Mouse (Mus musculus) CD4-positive, CD25-positive, alpha-beta regulatory T cell (primary cell): ENCODE data around the gene Vmn1r158. TPM values are rescaled to one million over a fixed set of nuclear protein-coding genes. Genes with fewer than 3 reads are reported as not detected.

Experiments used
- polyA plus RNA-seq: library from polyadenylated mRNA; unstranded; fragments of 100-300 nt; shearing (Covaris generic); gene quantifications from one replicate; pipeline ENCODE4 v1.2.1, GENCODE M21; 2017

Vmn1r158 gene
- not detected for polyA plus RNA-seq

GRCm38 (mm10) chr7:22790682-22791081 is at the start of gene Vmn1r158:
Gene Vmn1r158, minus strand, starts transcription at chr7:22790782.

GRCm38 (mm10) chr7:22761397-22761796 is 29.2 kb downstream of the Vmn1r158 start, which contains the start of gene Vmn1r157:
Gene Vmn1r157, plus strand, starts transcription at chr7:22761697.

Other genes starting within 250 kb of the Vmn1r158 start
- not detected for gene Gm4201, start 225.4 kb downstream of the Vmn1r158 start, polyA plus RNA-seq
- gene Gm4565, start 202.7 kb downstream of the Vmn1r158 start, polyA plus RNA-seq, result not detected
- not detected for gene Vmn1r155, start 132.8 kb downstream of the Vmn1r158 start, polyA plus RNA-seq
- gene Gm8693, start 98.5 kb downstream of the Vmn1r158 start, polyA plus RNA-seq, result not detected
- gene Gm4567, start 71.1 kb downstream of the Vmn1r158 start, polyA plus RNA-seq, result not detected
- not detected for gene Vmn1r157, start 29.1 kb downstream of the Vmn1r158 start, polyA plus RNA-seq
- not detected for gene Vmn1r159, start 52.8 kb upstream of the Vmn1r158 start, polyA plus RNA-seq
- gene Vmn1r160, start 80.4 kb upstream of the Vmn1r158 start, polyA plus RNA-seq, result not detected
- not detected for gene Gm4214, start 193.9 kb upstream of the Vmn1r158 start, polyA plus RNA-seq
- not detected for gene Gm4216, start 229.1 kb upstream of the Vmn1r158 start, polyA plus RNA-seq